Mouse (Mus musculus) lung, embryonic 14.5 days (tissue): ENCODE results near the gene Fancd2. TPM values are rescaled to one million over a fixed set of nuclear protein-coding genes. Genes with fewer than 3 reads are reported as not detected.
A peak's percentile ranks its signal among the peaks of the same experiment; 100 is the strongest.

Source experiments
- ATAC-seq: fragments of 200-750 bp; cut with Nextera tagmentation; 2 replicates; pipeline ENCODE4 v1.8.0; 2017; ENCODE audit warnings: mild to moderate bottlenecking, moderate TSS enrichment, moderate library complexity; ENCODE audit not compliant: insufficient read depth
- DNase-seq: peaks from one replicate; pipeline ENCODE4 v3.0.0-alpha.2; 2015
- H3K27ac ChIP-seq: fragments of 300-500 bp; sonication (generic); 2 replicates; pipeline ENCODE4 v1.5.1; 2014; ENCODE audit warnings: low read depth, mild to moderate bottlenecking, moderate library complexity
- H3K27me3 ChIP-seq: fragments of 300-500 bp; sonication (generic); 2 replicates; pipeline ENCODE4 v1.6.1; 2014; ENCODE audit warnings: low read length, control low read depth; ENCODE audit not compliant: insufficient read depth
- H3K36me3 ChIP-seq: fragments of 300-500 bp; sonication (generic); 2 replicates; pipeline ENCODE4 v1.6.1; 2014; ENCODE audit warnings: control low read depth; ENCODE audit not compliant: insufficient read depth
- H3K4me1 ChIP-seq: fragments of 300-500 bp; sonication (generic); 2 replicates; pipeline ENCODE4 v1.6.1; 2014; ENCODE audit warnings: antibody characterized with exemption, control low read depth; ENCODE audit not compliant: insufficient read depth
- H3K4me2 ChIP-seq: fragments of 300-500 bp; sonication (generic); 2 replicates; pipeline ENCODE4 v1.6.1; 2014; ENCODE audit warnings: mild to moderate bottlenecking
- H3K4me3 ChIP-seq: fragments of 300-500 bp; sonication (generic); 2 replicates; pipeline ENCODE4 v1.5.1; 2014; ENCODE audit warnings: low read depth, low read length
- H3K9ac ChIP-seq: fragments of 300-500 bp; sonication (generic); 2 replicates; pipeline ENCODE4 v1.6.1; 2014
- H3K9me3 ChIP-seq: fragments of 300-500 bp; sonication (generic); 2 replicates; pipeline ENCODE4 v1.6.1; 2016; ENCODE audit warnings: low read depth, low read length, control low read depth
- CTCF ChIP-seq: IDR thresholded peaks from 2 replicates; pipeline ENCODE4 v1.5.1; 2016; ENCODE audit warnings: antibody characterized with exemption, low read depth
- WGBS: fragments of 180-500 bp; shearing (Covaris S2); extraction: QIAGEN DNeasy Blood & Tissue Kit; methylation state at CpG from one replicate; pipeline ENCODE4 v1.1.7; 2014; 5-methylcytosine and 5-hydroxymethylcytosine counted together
- microRNA-seq: library from miRNA; unstranded; fragments of <30 nt; microRNA quantifications from one replicate; pipeline ENCODE4, GENCODE M21; 2016; ENCODE audit warnings: borderline number of aligned reads
- polyA plus RNA-seq: library from polyadenylated mRNA; unstranded; fragments of >200 nt; fragmentation: Nextera tagmentation; extraction: Ambion mirVana; gene quantifications from 2 replicates; pipeline ENCODE4 v1.2.1, GENCODE M21; 2014

The Fancd2 gene
- polyA plus RNA-seq, 1 experiment from 2014 or later: 15.7 TPM

- Histone ChIP-seq H3K9ac (no peak overlapping the region), H3K4me2 (no peak overlapping the region), H3K36me3 (no peaks in the 10 kb centered on the region), H3K9me3 (no peaks in the 10 kb centered on the region), H3K27ac (no peak overlapping the region), H3K27me3 (no peaks in the 10 kb centered on the region), H3K4me3 (no peak overlapping the region), H3K4me1 (no peaks in the 10 kb centered on the region)
- no peak for DNase-seq
- no peak for ATAC-seq
- WGBS: 84% methylated on average over 4 of the region's 4 CpGs
- no peak for TF ChIP-seq CTCF
Observed at GRCm38 (mm10) chr6:113643021-113643420, 111.5 kb downstream of the Fancd2 start.

- no peak for DNase-seq
- Histone ChIP-seq H3K27me3 (no peaks in the 10 kb centered on the region), H3K4me2 (no peak overlapping the region), H3K27ac (no peak overlapping the region; the same call in 1 of the 2 replicates), H3K4me3 (no peak overlapping the region), H3K36me3 (no peaks in the 10 kb centered on the region), H3K4me1 (no peaks in the 10 kb centered on the region), H3K9ac (no peak overlapping the region), H3K9me3 (no peaks in the 10 kb centered on the region)
- TF ChIP-seq CTCF: no peak
- no peak for ATAC-seq
- 87% methylated on average over 2 of the region's 2 CpGs for WGBS
Observed at GRCm38 (mm10) chr6:113643967-113644366, 112.5 kb downstream of the Fancd2 start.

GRCm38 (mm10) chr6:113644808-113645207 lies 113.3 kb downstream of the Fancd2 start:
- DNase-seq: peak; percentile 53
- Histone ChIP-seq H3K27ac (peak overlapping the region; percentile 63; the same call in 1 of the 2 replicates), H3K27me3 (no peaks in the 10 kb centered on the region), H3K36me3 (no peaks in the 10 kb centered on the region), H3K9ac (no peak overlapping the region), H3K4me1 (no peaks in the 10 kb centered on the region), H3K4me2 (no peak overlapping the region), H3K4me3 (no peak overlapping the region), H3K9me3 (no peaks in the 10 kb centered on the region)
- WGBS: 81% methylated on average over 8 of the region's 8 CpGs
- no peak for TF ChIP-seq CTCF
- no peak for ATAC-seq

Small RNAs within 50 kb of the gene (microRNA-seq; reads per million reads assigned to microRNA genes)
- gene Gm23365: not detected

Other genes starting within 250 kb of the Fancd2 start
- gene Cpne9, start 249.4 kb upstream of the Fancd2 start, polyA plus RNA-seq: not detected in 2 replicates
- gene Brpf1, start 224.5 kb upstream of the Fancd2 start, polyA plus RNA-seq: 24.6 and 26.4 TPM in 2 replicates
- 16.9 and 17.7 TPM in 2 replicates for gene Ogg1, start 204.7 kb upstream of the Fancd2 start, polyA plus RNA-seq
- gene Camk1, start 187.7 kb upstream of the Fancd2 start, polyA plus RNA-seq: 109 and 110 TPM in 2 replicates
- 45.9 and 49.4 TPM in 2 replicates for gene Tada3, start 153.8 kb upstream of the Fancd2 start, polyA plus RNA-seq
- 211 and 214 TPM in 2 replicates for gene Arpc4, start 153.6 kb upstream of the Fancd2 start, polyA plus RNA-seq
- 2.2 and 2.5 TPM in 2 replicates for gene Ttll3, start 142.4 kb upstream of the Fancd2 start, polyA plus RNA-seq
- gene Rpusd3, start 112.3 kb upstream of the Fancd2 start, polyA plus RNA-seq: 15.7 and 18.8 TPM in 2 replicates
- gene Cidec, start 95.9 kb upstream of the Fancd2 start, polyA plus RNA-seq: not detected in 2 replicates
- 70.0 and 76.4 TPM in 2 replicates for gene Jagn1, start 89.1 kb upstream of the Fancd2 start, polyA plus RNA-seq
- 12.0 and 12.2 TPM in 2 replicates for gene Il17re, start 73.2 kb upstream of the Fancd2 start, polyA plus RNA-seq
- gene Il17rc, start 60.3 kb upstream of the Fancd2 start, polyA plus RNA-seq: 7.7 and 9.1 TPM in 2 replicates
- gene Creld1, start 48.4 kb upstream of the Fancd2 start, polyA plus RNA-seq: 20.7 and 27.0 TPM in 2 replicates
- gene Prrt3, start 29.8 kb upstream of the Fancd2 start, polyA plus RNA-seq: 0.05 and 0.16 TPM in 2 replicates
- gene Emc3, start within 50 bp of the Fancd2 start, polyA plus RNA-seq: 92.8 and 97.6 TPM in 2 replicates
- gene Fancd2os, start 69.0 kb downstream of the Fancd2 start, polyA plus RNA-seq: 0.17 TPM in 1 of 2 replicates, not detected in the other
- gene Brk1, start 73.1 kb downstream of the Fancd2 start, polyA plus RNA-seq: 227 and 239 TPM in 2 replicates
- gene Vhl, start 92.3 kb downstream of the Fancd2 start, polyA plus RNA-seq: 42.2 and 42.7 TPM in 2 replicates
- 3.1 and 3.6 TPM in 2 replicates for gene Irak2, start 106.8 kb downstream of the Fancd2 start, polyA plus RNA-seq
- gene Tatdn2, start 165.4 kb downstream of the Fancd2 start, polyA plus RNA-seq: 1.2 and 1.5 TPM in 2 replicates
- gene Ghrl, start 188.2 kb downstream of the Fancd2 start, polyA plus RNA-seq: 0.34 TPM in 1 of 2 replicates, not detected in the other
- gene Sec13, start 209.1 kb downstream of the Fancd2 start, polyA plus RNA-seq: 286 and 295 TPM in 2 replicates